Mouse (Mus musculus) CH12.LX (cell line): Measurements from ENCODE around the gene Olfr1223.

ENCODE experiments used
- CTCF ChIP-seq, 2 experiments: IDR thresholded peaks in 1 of 2; conservative IDR thresholded peaks in 1 of 2; 2 replicates each; pipeline ENCODE4 v1.5.1; 2011 to 2012; ENCODE audit warnings: low read depth in 2 of 2, low read length in 2 of 2, improper control_type of control experiment in 1 of 2, inconsistent platforms in 1 of 2, mild to moderate bottlenecking in 1 of 2, moderate library complexity in 1 of 2
- POLR2A ChIP-seq: IDR thresholded peaks from 2 replicates; pipeline ENCODE4 v1.6.1; 2011; ENCODE audit warnings: low read depth, mild to moderate bottlenecking, improper control_type of control experiment, low read length

DNA sequence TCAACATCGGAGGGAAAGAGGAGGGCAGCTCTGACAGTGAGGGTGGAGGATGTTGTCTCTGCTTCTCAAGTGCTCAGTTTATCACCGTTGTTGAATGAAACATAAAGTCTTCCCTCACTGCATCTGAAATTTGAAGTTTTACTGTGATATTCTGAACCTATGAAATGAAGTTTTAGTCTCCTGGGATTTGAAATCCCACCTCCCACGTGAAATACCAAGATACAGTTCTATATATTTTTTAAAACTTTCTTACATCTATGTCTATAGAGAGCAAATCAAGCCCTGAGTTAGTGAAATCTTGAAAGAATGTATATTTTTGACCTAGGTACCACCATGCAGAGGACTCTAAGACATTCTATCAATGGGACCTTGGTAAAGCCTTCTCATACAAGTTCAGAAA lies 44.6 kb downstream of the Olfr1223 start, which contains the start of gene Olfr1220:
- TF ChIP-seq POLR2A (no peak), CTCF (conservative IDR thresholded peaks at IDR 0.05 in 1 of 2, IDR thresholded peaks at IDR 0.05 in 1 of 2; ENCODE audit: low read depth in 2 of 2, low read length in 2 of 2) (no peak)
